Mouse (Mus musculus) splenic B cell, adult 2 months (primary cell): Measurements from ENCODE around the gene Tmem79.
A peak's percentile ranks its signal among the peaks of the same experiment; 100 is the strongest.
"Not testable (repeated sequence)": the region's sequence is repeated elsewhere in the genome, so short reads cannot be mapped to it uniquely, and the experiment has no call there.

Source experiments
- DNase-seq: peaks from one replicate; pipeline ENCODE4 v3.0.0-alpha.2; 2011; ENCODE audit warnings: low read depth, low spot score
- H3K27me3 ChIP-seq: 2 replicates; pipeline ENCODE4 v1.6.1; 2012; ENCODE audit warnings: mild to moderate bottlenecking, low read length, moderate library complexity, mixed read lengths; ENCODE audit not compliant: control insufficient read depth, poor library complexity, insufficient read depth, severe bottlenecking
- H3K36me3 ChIP-seq: 2 replicates; pipeline ENCODE4 v1.6.1; 2012; ENCODE audit warnings: mild to moderate bottlenecking, low read length, moderate library complexity, mixed read lengths; ENCODE audit not compliant: control insufficient read depth, poor library complexity, insufficient read depth, severe bottlenecking

Gene Tmem79

GRCm38 (mm10) chr3:88336058-88337013 lies at the start of gene Tmem79, which contains the start of gene Smg5:
Gene Tmem79, minus strand, starts transcription at chr3:88336148.
Gene Smg5, plus strand, starts transcription at chr3:88336260.
- Histone ChIP-seq H3K27me3 (no peaks in the 10 kb centered on the region), H3K36me3 (no peaks in the 10 kb centered on the region; the same call in 1 of the 2 replicates)
- DNase-seq: peak; percentile 98

GRCm38 (mm10) chr3:88384364-88384763 lies 48.4 kb upstream of the Tmem79 start, which contains the start of gene Bglap:
Gene Bglap, minus strand, starts transcription at chr3:88384464.
- Histone ChIP-seq H3K36me3 (no peaks in the 10 kb centered on the region), H3K27me3 (no peaks in the 10 kb centered on the region)
- DNase-seq: no peak

DNA sequence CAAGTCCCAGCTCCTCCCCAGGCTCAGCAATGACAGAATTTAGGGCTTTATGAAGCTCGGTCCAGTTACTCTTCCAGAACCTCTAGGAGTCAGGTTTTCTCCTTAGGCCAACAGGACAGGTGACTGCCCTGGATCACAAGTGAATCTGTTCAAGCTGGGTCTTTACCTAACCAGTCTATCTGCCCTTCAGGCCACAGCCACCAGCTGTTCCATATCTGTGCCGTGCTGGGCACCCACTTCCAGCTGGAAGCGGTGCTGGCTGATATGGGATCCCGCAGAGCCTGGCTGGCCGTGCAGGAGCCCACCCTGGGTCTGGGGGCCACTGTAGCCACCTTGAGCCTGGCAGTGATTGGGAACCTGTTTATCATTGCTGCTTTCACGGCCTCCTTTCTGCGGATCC lies 46.4 kb upstream of the Tmem79 start:
- not testable (repeated sequence) for H3K27me3 ChIP-seq, H3K36me3 ChIP-seq, DNase-seq

DNA sequence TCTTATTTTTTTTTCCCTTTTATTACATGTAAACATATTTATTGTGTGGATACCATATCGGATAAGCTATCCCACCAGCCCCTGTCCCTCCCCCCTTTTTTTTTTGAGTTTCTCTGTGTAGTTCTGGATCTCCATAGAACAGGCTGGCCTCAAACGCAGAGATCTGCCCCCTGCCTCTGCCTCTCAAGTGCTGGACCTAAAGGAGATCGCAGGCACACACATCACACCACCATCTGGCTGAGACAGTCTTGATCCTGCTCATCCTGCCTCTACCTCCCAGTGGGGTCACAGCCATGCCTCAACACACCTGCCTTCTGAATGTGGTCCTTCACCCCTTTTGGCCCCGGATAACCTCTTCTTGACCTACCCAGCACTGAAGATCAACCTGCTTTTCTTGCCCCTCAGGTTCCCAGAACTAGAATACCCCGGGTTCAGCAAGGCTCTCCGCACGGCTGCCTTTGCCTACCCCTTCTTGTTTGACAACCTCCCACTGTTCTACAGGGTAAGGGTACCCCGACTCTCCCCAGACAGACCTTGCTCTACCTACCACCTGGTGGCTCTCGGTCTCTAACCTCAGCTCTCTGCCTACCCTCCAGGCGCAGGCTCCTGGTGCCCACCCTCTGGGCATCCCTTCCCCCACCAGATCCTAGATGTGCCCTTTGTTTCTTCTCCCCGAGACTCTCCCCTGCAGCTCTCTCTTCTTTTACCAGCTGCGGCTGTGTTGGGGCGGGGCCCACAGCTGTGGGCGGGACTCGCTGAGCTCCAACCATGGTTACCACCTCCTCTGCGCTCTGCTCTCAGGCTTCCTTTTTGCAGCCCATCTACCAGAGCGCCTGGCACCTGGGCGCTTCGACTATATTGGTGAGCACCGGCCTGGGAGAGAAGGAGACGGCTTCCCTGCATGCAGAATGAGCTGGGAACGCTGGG lies 45.7 kb upstream of the Tmem79 start:
- not testable (repeated sequence) for H3K36me3 ChIP-seq, H3K27me3 ChIP-seq
- DNase-seq: peak; percentile 55

DNA sequence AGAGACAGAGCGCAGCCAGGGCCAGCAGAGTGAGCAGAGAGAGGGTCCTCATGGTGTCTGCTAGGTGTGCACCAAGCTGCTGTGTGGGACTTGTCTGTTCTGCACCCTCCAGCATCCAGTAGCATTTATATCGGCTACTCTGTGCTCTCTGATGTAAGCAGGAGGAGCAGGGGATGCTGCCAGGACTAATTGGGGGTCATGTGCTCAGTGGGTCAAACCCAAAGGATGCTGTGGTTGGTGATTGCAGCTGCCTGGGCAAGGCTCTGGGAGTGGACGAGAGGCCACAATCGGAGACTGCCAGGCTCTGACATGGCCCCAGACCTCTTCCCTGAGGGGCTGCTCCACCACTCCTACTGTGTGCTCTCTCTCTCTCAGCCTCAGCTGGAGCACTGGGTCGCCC lies 42.7 kb upstream of the Tmem79 start, which contains the start of gene Bglap2:
Gene Bglap2, minus strand, starts transcription at position 101 of the 400 bp plus-strand sequence.
- H3K36me3 ChIP-seq, H3K27me3 ChIP-seq, DNase-seq: not testable (repeated sequence)

DNA sequence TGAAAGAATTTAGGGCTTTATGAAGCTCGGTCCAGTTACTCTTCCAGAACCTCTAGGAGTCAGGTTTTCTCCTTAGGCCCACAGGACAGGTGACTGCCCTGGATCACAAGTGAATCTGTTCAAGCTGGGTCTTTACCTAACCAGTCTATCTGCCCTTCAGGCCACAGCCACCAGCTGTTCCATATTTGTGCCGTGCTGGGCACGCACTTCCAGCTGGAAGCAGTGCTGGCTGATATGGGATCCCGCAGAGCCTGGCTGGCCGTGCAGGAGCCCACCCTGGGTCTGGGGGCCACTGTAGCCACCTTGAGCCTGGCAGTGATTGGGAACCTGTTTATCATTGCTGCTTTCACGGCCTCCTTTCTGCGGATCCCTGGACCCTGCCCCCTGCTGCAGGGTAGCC lies 40.7 kb upstream of the Tmem79 start:
- H3K27me3 ChIP-seq, H3K36me3 ChIP-seq, DNase-seq: not testable (repeated sequence)

DNA sequence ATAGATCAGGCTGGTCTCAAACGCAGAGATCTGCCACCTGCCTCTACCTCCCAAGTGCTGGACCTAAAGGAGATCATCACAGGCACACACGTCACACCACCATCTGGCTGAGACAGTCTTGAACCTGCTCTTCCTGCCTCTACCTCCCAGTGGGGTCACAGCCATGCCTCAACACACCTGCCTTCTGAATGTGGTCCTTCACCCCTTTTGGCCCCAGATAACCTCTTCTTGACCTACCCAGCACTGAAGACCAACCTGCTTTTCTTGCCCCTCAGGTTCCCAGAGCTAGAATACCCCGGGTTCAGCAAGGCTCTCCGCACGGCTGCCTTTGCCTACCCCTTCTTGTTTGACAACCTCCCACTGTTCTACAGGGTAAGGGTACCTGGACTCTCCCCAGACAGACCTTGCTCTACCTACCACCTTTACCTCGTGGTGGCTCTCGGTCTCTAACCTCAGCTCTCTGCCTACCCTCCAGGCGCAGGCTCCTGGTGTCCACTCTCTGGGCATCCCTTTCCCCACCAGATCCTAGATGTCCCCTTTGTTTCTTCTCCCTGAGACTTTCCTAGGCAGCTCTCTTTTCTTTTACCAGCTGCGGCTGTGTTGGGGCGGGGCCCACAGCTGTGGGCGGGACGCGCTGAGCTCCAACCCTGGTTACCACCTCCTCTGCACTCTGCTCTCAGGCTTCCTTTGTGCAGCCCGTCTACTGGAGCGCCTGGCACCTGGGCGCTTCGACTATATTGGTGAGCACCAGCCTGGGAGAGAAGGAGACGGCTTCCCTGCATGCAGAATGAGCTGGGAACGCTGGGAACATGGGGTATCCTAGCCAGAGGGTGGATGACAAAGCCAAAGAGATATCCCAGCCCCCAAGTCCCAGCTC lies 40.0 kb upstream of the Tmem79 start:
- DNase-seq: peak; percentile 33
- H3K36me3 ChIP-seq, H3K27me3 ChIP-seq: not testable (repeated sequence)

DNA sequence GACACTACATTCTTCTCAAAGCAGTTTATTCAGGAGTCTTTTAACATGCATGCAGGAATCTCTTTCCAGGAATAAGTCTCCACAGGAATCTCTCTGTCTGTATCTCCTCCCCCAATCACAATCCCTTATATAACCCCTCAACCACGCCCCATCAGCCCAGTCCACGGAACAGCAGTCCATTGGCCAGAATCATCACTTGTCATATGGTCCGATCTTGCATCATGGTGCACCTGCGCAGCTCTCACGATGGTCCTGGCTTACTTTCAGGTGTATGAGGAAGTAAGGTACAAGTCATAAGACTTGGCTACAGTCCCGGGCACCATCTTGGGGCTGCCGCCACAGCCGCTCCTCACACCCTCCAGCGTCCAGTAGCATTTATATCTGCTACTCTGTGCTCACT lies 36.7 kb upstream of the Tmem79 start, which contains the start of gene Bglap3:
Gene Bglap3, minus strand, starts transcription at position 101 of the 400 bp plus-strand sequence.
- DNase-seq, H3K27me3 ChIP-seq, H3K36me3 ChIP-seq: not testable (repeated sequence)

- not testable (repeated sequence) for H3K27me3 ChIP-seq, H3K36me3 ChIP-seq, DNase-seq
These were observed 32.6 kb upstream of the Tmem79 start for GRCm38 (mm10) chr3:88368511-88368910.

GRCm38 (mm10) chr3:88367517-88367916 lies 31.6 kb upstream of the Tmem79 start:
- not testable (repeated sequence) for H3K36me3 ChIP-seq, H3K27me3 ChIP-seq, DNase-seq

DNA sequence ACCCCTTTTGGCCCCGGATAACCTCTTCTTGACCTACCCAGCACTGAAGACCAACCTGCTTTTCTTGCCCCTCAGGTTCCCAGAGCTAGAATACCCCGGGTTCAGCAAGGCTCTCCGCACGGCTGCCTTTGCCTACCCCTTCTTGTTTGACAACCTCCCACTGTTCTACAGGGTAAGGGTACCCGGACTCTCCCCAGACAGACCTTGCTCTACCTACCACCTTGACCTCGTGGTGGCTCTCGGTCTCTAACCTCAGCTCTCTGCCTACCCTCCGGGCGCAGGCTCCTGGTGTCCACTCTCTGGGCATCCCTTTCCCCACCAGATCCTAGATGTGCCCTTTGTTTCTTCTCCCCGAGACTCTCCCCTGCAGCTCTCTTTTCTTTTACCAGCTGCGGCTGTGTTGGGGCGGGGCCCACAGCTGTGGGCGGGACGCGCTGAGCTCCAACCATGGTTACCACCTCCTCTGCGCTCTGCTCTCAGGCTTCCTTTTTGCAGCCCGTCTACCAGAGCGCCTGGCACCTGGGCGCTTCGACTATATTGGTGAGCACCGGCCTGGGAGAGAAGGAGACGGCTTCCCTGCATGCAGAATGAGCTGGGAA lies 31.0 kb upstream of the Tmem79 start:
- DNase-seq: peak; percentile 24
- H3K36me3 ChIP-seq, H3K27me3 ChIP-seq: not testable (repeated sequence)

GRCm38 (mm10) chr3:88365705-88366361 lies 29.9 kb upstream of the Tmem79 start:
- no peak for DNase-seq
- Histone ChIP-seq H3K36me3 (peaks cover 3% of the 10 kb centered on the region), H3K27me3 (no peaks in the 10 kb centered on the region)

- DNase-seq: no peak
These were observed 28.4 kb upstream of the Tmem79 start, which contains the start of gene Paqr6 for GRCm38 (mm10) chr3:88364337-88364736. Gene Paqr6, plus strand, starts transcription at chr3:88364584.

More at GRCm38 (mm10) chr3:88364337-88364736, 28.4 kb upstream of the Tmem79 start, which contains the start of gene Paqr6:
- Histone ChIP-seq H3K36me3 (peaks cover 6% of the 10 kb centered on the region), H3K27me3 (no peaks in the 10 kb centered on the region)
